Mouse (Mus musculus) myocyte (in vitro differentiated cells): ENCODE results near the gene Hcrtr1. TPM values are rescaled to one million over a fixed set of nuclear protein-coding genes. Genes with fewer than 3 reads are reported as not detected.

ENCODE experiments used
- H3K27me3 ChIP-seq: one replicate; pipeline ENCODE4 v1.6.1; 2011; ENCODE audit not compliant: control insufficient read depth, insufficient read depth, insufficient read length
- H3K36me3 ChIP-seq: one replicate; pipeline ENCODE4 v1.6.1; 2011; ENCODE audit not compliant: control insufficient read depth, insufficient read depth
- H3K4me2 ChIP-seq: one replicate; pipeline ENCODE4 v1.6.1; 2011; ENCODE audit warnings: low read depth, control low read depth
- H3K4me3 ChIP-seq: one replicate; pipeline ENCODE4 v1.5.1; 2011; ENCODE audit warnings: mild to moderate bottlenecking, control low read depth, moderate library complexity
- H3K79me2 ChIP-seq: one replicate; pipeline ENCODE4 v1.6.1; 2011; ENCODE audit not compliant: control insufficient read depth, insufficient read depth
- H3ac ChIP-seq: one replicate; pipeline ENCODE4 v1.6.1; 2011; ENCODE audit not compliant: control insufficient read depth, insufficient read length
- CEBPB ChIP-seq: IDR thresholded peaks from 2 replicates; pipeline ENCODE4 v1.6.1; 2011; ENCODE audit warnings: mild to moderate bottlenecking, moderate library complexity; ENCODE audit not compliant: poor library complexity, insufficient read depth, severe bottlenecking
- E2F4 ChIP-seq: IDR thresholded peaks from one replicate; pipeline ENCODE4 v1.6.1; 2011; ENCODE audit warnings: mild to moderate bottlenecking, control low read depth, moderate library complexity; ENCODE audit not compliant: insufficient read depth
- MAX ChIP-seq: IDR thresholded peaks from one replicate; pipeline ENCODE4 v1.6.1; 2011; ENCODE audit warnings: low read depth, mild to moderate bottlenecking, control low read depth
- MYOD1 ChIP-seq, 3 experiments: IDR thresholded peaks; one replicate each; pipeline ENCODE4 v1.6.1; 2011; ENCODE audit warnings: control low read depth in 2 of 3, low read depth in 2 of 3, mild to moderate bottlenecking in 2 of 3, moderate library complexity in 1 of 3; ENCODE audit not compliant: insufficient read length in 2 of 3, control insufficient read depth in 1 of 3
- MYOG ChIP-seq, 3 experiments: IDR thresholded peaks; one replicate each; pipeline ENCODE4 v1.6.1; 2011; ENCODE audit warnings: control low read depth in 2 of 3, low read depth in 2 of 3, mild to moderate bottlenecking in 2 of 3; ENCODE audit not compliant: insufficient read length in 2 of 3, control insufficient read depth in 1 of 3, insufficient read depth in 1 of 3
- POLR2A ChIP-seq: IDR thresholded peaks from one replicate; pipeline ENCODE4 v1.6.1; 2011; ENCODE audit warnings: low read depth, mild to moderate bottlenecking, control low read depth, moderate library complexity; ENCODE audit not compliant: insufficient read length
- POLR2AphosphoS2 ChIP-seq: IDR thresholded peaks from one replicate; pipeline ENCODE4 v1.6.1; 2011; ENCODE audit warnings: low read depth, control low read depth; ENCODE audit not compliant: insufficient read length
- REST ChIP-seq: IDR thresholded peaks from one replicate; pipeline ENCODE4 v1.6.1; 2011; ENCODE audit warnings: mild to moderate bottlenecking, control low read depth, moderate library complexity; ENCODE audit not compliant: insufficient read depth, insufficient read length
- SRF ChIP-seq: IDR thresholded peaks from one replicate; pipeline ENCODE4 v1.6.1; 2011; ENCODE audit warnings: low read depth; ENCODE audit not compliant: control insufficient read depth, insufficient read length
- TCF12 ChIP-seq: IDR thresholded peaks from one replicate; pipeline ENCODE4 v1.6.1; 2011; ENCODE audit warnings: mild to moderate bottlenecking, control low read depth; ENCODE audit not compliant: poor library complexity, insufficient read depth, severe bottlenecking
- TCF3 ChIP-seq: IDR thresholded peaks from one replicate; pipeline ENCODE4 v1.6.1; 2011; ENCODE audit warnings: low read depth, control low read depth; ENCODE audit not compliant: insufficient read length
- USF1 ChIP-seq: IDR thresholded peaks from one replicate; pipeline ENCODE4 v1.6.1; 2011; ENCODE audit warnings: low read depth, mild to moderate bottlenecking, control low read depth, moderate library complexity
- polyA plus RNA-seq: library from polyadenylated mRNA; unstranded; fragments of >200 nt; fragmentation: generic; extraction: Trizol; gene quantifications from one replicate; pipeline ENCODE4 v1.2.1, GENCODE M21; 2012; ENCODE audit warnings: missing spikeins

Hcrtr1 gene
- polyA plus RNA-seq, 1 experiment = not detected

- H3K27me3 ChIP-seq = no peaks in the 10 kb centered on the region
- H3K36me3 ChIP-seq = no peaks in the 10 kb centered on the region
- TF ChIP-seq SRF = no peak
- H3K79me2 ChIP-seq = no peaks in the 10 kb centered on the region
- peak overlapping the region; percentile 83 for H3K4me2 ChIP-seq
- H3K4me3 ChIP-seq = peak overlapping the region; percentile 8
- no peak overlapping the region for H3ac ChIP-seq
These were observed 35.3 kb upstream of the Hcrtr1 start for GRCm38 (mm10) chr4:130174335-130175031.

- TF ChIP-seq USF1 (no peak), POLR2A (no peak), SRF (no peak), MYOG (IDR thresholded peaks at IDR 0.05; ENCODE audit: control insufficient read depth in 1 of 3, insufficient read depth in 1 of 3, insufficient read length in 2 of 3, low read depth in 2 of 3) (no peak), TCF3 (no peak), CEBPB (no peak)
- Histone ChIP-seq H3K4me2 (peak overlapping the region; percentile 83), H3K79me2 (no peaks in the 10 kb centered on the region), H3K36me3 (no peaks in the 10 kb centered on the region), H3K4me3 (no peak overlapping the region), H3K27me3 (no peaks in the 10 kb centered on the region), H3ac (no peak overlapping the region)
These were observed 34.8 kb upstream of the Hcrtr1 start for GRCm38 (mm10) chr4:130173911-130174311.

- Histone ChIP-seq H3K36me3 (no peaks in the 10 kb centered on the region), H3K4me2 (no peak overlapping the region), H3K79me2 (no peaks in the 10 kb centered on the region), H3K27me3 (no peaks in the 10 kb centered on the region), H3K4me3 (no peak overlapping the region), H3ac (no peak overlapping the region)
- TF ChIP-seq POLR2A (no peak), USF1 (no peak), TCF12 (no peak), REST (no peak), MYOG (IDR thresholded peaks at IDR 0.05; ENCODE audit: control insufficient read depth in 1 of 3, insufficient read depth in 1 of 3, insufficient read length in 2 of 3, low read depth in 2 of 3) (no peak), TCF3 (no peak), E2F4 (no peak), CEBPB (no peak), MAX (no peak), MYOD1 (IDR thresholded peaks at IDR 0.05; ENCODE audit: control insufficient read depth in 1 of 3, insufficient read length in 2 of 3, low read depth in 2 of 3) (no peak), SRF (no peak), POLR2AphosphoS2 (no peak)
These were observed 34.1 kb upstream of the Hcrtr1 start for GRCm38 (mm10) chr4:130173060-130173822.

DNA sequence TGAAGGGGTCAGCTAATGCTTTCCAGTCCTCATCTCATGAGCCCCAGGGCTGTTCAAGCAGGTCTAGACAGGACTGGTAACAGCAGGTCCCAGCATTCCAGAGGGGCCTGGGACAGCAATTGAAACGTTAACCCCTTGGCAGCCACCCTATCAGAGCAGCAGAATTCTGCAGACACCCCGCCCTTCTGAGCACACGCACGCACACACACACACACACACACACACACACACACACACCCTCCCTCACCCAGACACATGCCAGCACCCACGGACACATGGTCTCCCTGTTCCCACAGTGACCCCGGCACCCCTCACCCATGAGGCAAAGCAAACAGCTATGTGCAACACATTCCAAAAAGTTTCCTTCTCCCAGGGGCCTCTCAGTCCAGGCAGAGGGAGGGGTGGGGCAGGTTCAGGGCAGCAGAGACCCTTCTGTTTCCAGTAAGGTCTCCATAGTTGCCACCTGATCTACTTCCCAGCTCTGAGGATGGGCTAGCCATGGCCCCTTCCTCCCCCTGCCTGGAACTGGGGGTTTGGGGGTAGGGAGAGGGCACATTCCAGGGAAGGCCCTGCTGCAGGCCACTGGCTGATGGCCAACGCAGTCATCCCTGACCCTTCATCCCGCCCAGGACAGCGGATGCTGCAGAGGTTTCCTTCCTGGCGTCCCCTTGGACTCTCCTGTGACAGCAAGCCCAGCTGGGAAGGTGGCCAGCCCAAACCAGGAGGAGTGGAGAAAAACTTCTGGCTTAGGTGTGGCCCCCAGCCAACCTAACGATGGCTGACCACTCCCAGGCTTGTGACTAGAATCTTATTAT is 33.0 kb upstream of the Hcrtr1 start:
- TF ChIP-seq SRF (no peak), MYOG (IDR thresholded peaks at IDR 0.05; ENCODE audit: control insufficient read depth in 1 of 3, insufficient read depth in 1 of 3, insufficient read length in 2 of 3, low read depth in 2 of 3) (peak in 1 of 3 experiments; percentile 19), CEBPB (no peak), E2F4 (no peak), TCF3 (no peak), TCF12 (no peak), POLR2AphosphoS2 (no peak)
- no peak overlapping the region for H3K4me3 ChIP-seq
- no peak overlapping the region for H3ac ChIP-seq
- H3K27me3 ChIP-seq = no peaks in the 10 kb centered on the region
- no peak overlapping the region for H3K4me2 ChIP-seq
- no peaks in the 10 kb centered on the region for H3K36me3 ChIP-seq
- H3K79me2 ChIP-seq = no peaks in the 10 kb centered on the region

- Histone ChIP-seq H3K27me3 (no peaks in the 10 kb centered on the region), H3K4me2 (no peak overlapping the region), H3K79me2 (no peaks in the 10 kb centered on the region), H3K36me3 (no peaks in the 10 kb centered on the region), H3K4me3 (no peak overlapping the region), H3ac (no peak overlapping the region)
- no peak for TF ChIP-seq POLR2A
- TF ChIP-seq SRF = no peak
- no peak for TF ChIP-seq E2F4
- TF ChIP-seq REST = no peak
- TF ChIP-seq MAX = no peak
- TF ChIP-seq USF1 = no peak
- TF ChIP-seq POLR2AphosphoS2 = no peak
- TF ChIP-seq TCF12 = no peak
- no peak for TF ChIP-seq MYOG (IDR thresholded peaks at IDR 0.05; ENCODE audit: control insufficient read depth in 1 of 3, insufficient read depth in 1 of 3, insufficient read length in 2 of 3, low read depth in 2 of 3)
- no peak for TF ChIP-seq CEBPB
- TF ChIP-seq TCF3 = no peak
- no peak for TF ChIP-seq MYOD1 (IDR thresholded peaks at IDR 0.05; ENCODE audit: control insufficient read depth in 1 of 3, insufficient read length in 2 of 3, low read depth in 2 of 3)
These were observed 31.2 kb upstream of the Hcrtr1 start for GRCm38 (mm10) chr4:130170362-130170761.
